Mouse (Mus musculus) small intestine, adult 2 months (tissue): ENCODE measurements around the gene Ide. TPM values are rescaled to one million over a fixed set of nuclear protein-coding genes. Genes with fewer than 3 reads are reported as not detected.

Source experiments
- H3K27ac ChIP-seq: fragments of 200-500 bp; 2 replicates; pipeline ENCODE4 v1.5.1; 2012; ENCODE audit warnings: low read depth, low read length, control low read depth, inconsistent platforms; ENCODE audit not compliant: insufficient read depth
- H3K27me3 ChIP-seq: fragments of 200-500 bp; 2 replicates; pipeline ENCODE4 v1.6.1; 2012; ENCODE audit warnings: mild to moderate bottlenecking, moderate library complexity, low read length, inconsistent platforms; ENCODE audit not compliant: control insufficient read depth, insufficient read depth
- H3K36me3 ChIP-seq: fragments of 200-500 bp; 2 replicates; pipeline ENCODE4 v1.6.1; 2012; ENCODE audit warnings: mild to moderate bottlenecking, low read length, control low read depth, inconsistent platforms; ENCODE audit not compliant: control insufficient read depth, insufficient read depth
- H3K4me1 ChIP-seq: fragments of 200-500 bp; 2 replicates; pipeline ENCODE4 v1.6.1; 2012; ENCODE audit warnings: low read length, inconsistent platforms, mixed read lengths; ENCODE audit not compliant: control insufficient read depth, insufficient read depth, insufficient read length
- H3K4me3 ChIP-seq: fragments of 200-500 bp; 2 replicates; pipeline ENCODE4 v1.5.1; 2012; ENCODE audit warnings: low read depth, mild to moderate bottlenecking, control low read depth, inconsistent platforms, low read length, moderate library complexity
- CTCF ChIP-seq: fragments of 200-500 bp; IDR thresholded peaks from 2 replicates; pipeline ENCODE4 v1.5.1; 2012; ENCODE audit warnings: low read depth, mild to moderate bottlenecking, control low read depth, inconsistent platforms, low read length, moderate library complexity, mixed read lengths; ENCODE audit not compliant: insufficient replicate concordance, insufficient read length; ENCODE audit errors: extremely low read depth
- POLR2A ChIP-seq: fragments of 200-500 bp; IDR thresholded peaks from 2 replicates; pipeline ENCODE4 v1.6.1; 2012; ENCODE audit warnings: low read depth, mild to moderate bottlenecking, control low read depth, inconsistent platforms, low read length, moderate library complexity
- WGBS: fragments of 180-500 bp; shearing (Covaris S2); methylation state at CpG from one replicate; pipeline ENCODE4 v1.1.7; 2018; 5-methylcytosine and 5-hydroxymethylcytosine counted together
- polyA plus RNA-seq: library from polyadenylated mRNA; depleted of rRNA; stranded (reverse); fragments of >200 nt; gene quantifications from 2 replicates; pipeline ENCODE4 v1.2.3, GENCODE M21; 2012

The Ide gene
- polyA plus RNA-seq, 1 experiment, result 6.8 TPM

DNA sequence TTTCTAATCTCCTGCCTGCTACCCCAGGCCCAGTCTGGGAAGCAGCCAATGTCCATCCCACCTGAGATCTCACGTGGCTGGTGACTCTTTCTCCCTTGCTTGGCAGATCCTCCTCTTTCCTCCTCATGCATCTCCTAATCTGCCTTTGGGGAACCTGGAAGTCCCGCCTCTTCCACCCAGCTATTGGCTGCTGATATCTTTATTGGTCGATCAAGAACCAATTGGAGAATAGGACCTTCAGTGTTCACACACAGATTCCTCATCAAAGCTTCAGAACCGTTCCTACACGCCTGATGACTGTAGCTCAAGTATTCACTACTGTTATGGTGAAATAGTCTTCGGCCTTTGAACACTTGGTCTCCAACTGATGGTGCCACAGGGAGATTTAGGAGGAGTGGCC lies 85.5 kb downstream of the Ide start:
- 45% methylated on average over 6 of the region's 6 CpGs for WGBS
- no peak overlapping the region for H3K4me3 ChIP-seq
- H3K27me3 ChIP-seq, result no peaks in the 10 kb centered on the region
- TF ChIP-seq CTCF (no peak), POLR2A (no peak)
- H3K36me3 ChIP-seq, result no peaks in the 10 kb centered on the region
- H3K4me1 ChIP-seq, result no peaks in the 10 kb centered on the region
- no peak overlapping the region for H3K27ac ChIP-seq

DNA sequence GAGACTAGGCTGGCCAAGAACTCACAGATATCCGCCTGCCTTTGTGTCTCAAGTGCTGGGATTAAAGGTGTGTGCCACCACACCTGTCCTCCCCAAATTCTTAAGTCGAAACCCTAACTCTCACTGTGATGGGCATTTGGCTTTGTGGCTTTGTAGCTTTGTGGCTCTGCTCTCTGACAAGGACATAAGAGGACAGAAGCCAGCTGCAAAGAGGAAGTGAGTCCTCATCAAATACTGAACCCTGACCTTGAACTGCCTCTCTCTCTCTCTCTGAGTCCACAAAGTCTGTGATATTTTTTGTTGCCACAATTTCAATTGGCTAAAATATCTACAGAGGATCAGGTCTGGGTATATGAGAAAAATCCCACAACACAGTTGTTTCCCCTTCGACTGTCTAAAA lies 89.5 kb downstream of the Ide start:
- no peaks in the 10 kb centered on the region for H3K27me3 ChIP-seq
- TF ChIP-seq POLR2A, result no peak
- no peak for TF ChIP-seq CTCF
- no peak overlapping the region for H3K27ac ChIP-seq
- H3K4me3 ChIP-seq, result no peak overlapping the region
- no peaks in the 10 kb centered on the region for H3K36me3 ChIP-seq
- WGBS, result 69% methylated on average over 3 of the region's 3 CpGs
- H3K4me1 ChIP-seq, result no peaks in the 10 kb centered on the region

GRCm38 (mm10) chr19:37246859-37247258 lies 90.8 kb downstream of the Ide start:
- no peak overlapping the region for H3K27ac ChIP-seq
- 34% methylated on average over 3 of the region's 3 CpGs for WGBS
- H3K4me3 ChIP-seq, result no peak overlapping the region
- no peak for TF ChIP-seq POLR2A
- TF ChIP-seq CTCF, result no peak
- H3K4me1 ChIP-seq, result no peaks in the 10 kb centered on the region
- H3K27me3 ChIP-seq, result no peaks in the 10 kb centered on the region
- no peaks in the 10 kb centered on the region for H3K36me3 ChIP-seq

DNA sequence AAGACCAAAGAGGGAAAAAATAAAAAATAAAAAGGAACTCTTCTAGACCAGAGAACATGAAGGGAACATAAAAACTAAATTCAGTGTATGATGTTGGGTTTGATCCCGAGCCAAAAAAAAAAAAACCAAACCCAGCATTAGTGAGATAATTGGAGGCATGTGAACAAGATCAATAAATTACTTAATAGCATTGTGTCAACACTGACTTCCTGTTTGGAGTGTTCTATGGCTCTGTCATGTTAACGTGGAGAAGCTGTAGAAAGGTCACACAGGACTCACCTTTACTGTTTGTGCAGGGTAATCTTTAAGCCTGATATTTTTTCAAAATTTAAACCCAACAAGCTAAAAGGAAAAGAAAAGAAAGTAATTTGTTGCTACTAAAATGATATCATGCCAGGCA lies 94.9 kb downstream of the Ide start:
- WGBS, result 8% methylated on average over 2 of the region's 2 CpGs
- Histone ChIP-seq H3K4me1 (no peaks in the 10 kb centered on the region), H3K27me3 (peaks cover 3% of the 10 kb centered on the region; the same call in 1 of the 2 replicates), H3K4me3 (no peak overlapping the region), H3K36me3 (no peaks in the 10 kb centered on the region), H3K27ac (no peak overlapping the region)
- TF ChIP-seq CTCF (no peak), POLR2A (no peak)

- 70% methylated on average over 5 of the region's 5 CpGs for WGBS
- H3K27ac ChIP-seq, result no peak overlapping the region
- TF ChIP-seq POLR2A (no peak), CTCF (no peak)
- no peaks in the 10 kb centered on the region for H3K36me3 ChIP-seq
- H3K4me3 ChIP-seq, result no peak overlapping the region
- no peaks in the 10 kb centered on the region for H3K4me1 ChIP-seq
- peaks cover 3% of the 10 kb centered on the region; the same call in 1 of the 2 replicates for H3K27me3 ChIP-seq
These were observed 96.5 kb downstream of the Ide start for GRCm38 (mm10) chr19:37241201-37241600.

GRCm38 (mm10) chr19:37239096-37239495 lies 98.6 kb downstream of the Ide start:
- 22% methylated on average over 4 of the region's 4 CpGs for WGBS

GRCm38 (mm10) chr19:37238651-37239050 lies 99.0 kb downstream of the Ide start:
- peaks cover 11% of the 10 kb centered on the region for H3K27me3 ChIP-seq
- no peak for TF ChIP-seq CTCF
- TF ChIP-seq POLR2A, result no peak
- peaks cover 6% of the 10 kb centered on the region for H3K4me1 ChIP-seq
- no peak overlapping the region for H3K4me3 ChIP-seq
- H3K36me3 ChIP-seq, result no peaks in the 10 kb centered on the region
- no peak overlapping the region for H3K27ac ChIP-seq
- WGBS, result 19% methylated on average over 7 of the region's 7 CpGs

More at GRCm38 (mm10) chr19:37239096-37239495, 98.6 kb downstream of the Ide start:
- H3K4me3 ChIP-seq, result no peak overlapping the region
- no peaks in the 10 kb centered on the region for H3K36me3 ChIP-seq
- H3K4me1 ChIP-seq, result peaks cover 2% of the 10 kb centered on the region; the same call in 1 of the 2 replicates
- peaks cover 7% of the 10 kb centered on the region; the same call in 1 of the 2 replicates for H3K27me3 ChIP-seq
- no peak for TF ChIP-seq POLR2A
- TF ChIP-seq CTCF, result no peak
- no peak overlapping the region for H3K27ac ChIP-seq

GRCm38 (mm10) chr19:37237712-37238437 lies 99.8 kb downstream of the Ide start:
- Histone ChIP-seq H3K4me1 (peaks cover 8% of the 10 kb centered on the region), H3K27me3 (peaks cover 14% of the 10 kb centered on the region), H3K4me3 (no peak overlapping the region), H3K27ac (no peak overlapping the region), H3K36me3 (no peaks in the 10 kb centered on the region)
- 7% methylated on average over 15 of the region's 15 CpGs for WGBS
- TF ChIP-seq CTCF, result no peak
- no peak for TF ChIP-seq POLR2A
